Mouse (Mus musculus) heart, postnatal 0 days (tissue): ENCODE results near the gene Nod2.

Source experiments
- CTCF ChIP-seq: IDR thresholded peaks from 2 replicates; pipeline ENCODE4 v1.5.1; 2016; ENCODE audit warnings: antibody characterized with exemption, control low read depth, low read depth
- EP300 ChIP-seq: IDR thresholded peaks from 2 replicates; pipeline ENCODE4 v1.6.1; 2016; ENCODE audit warnings: antibody characterized with exemption, low read depth

DNA sequence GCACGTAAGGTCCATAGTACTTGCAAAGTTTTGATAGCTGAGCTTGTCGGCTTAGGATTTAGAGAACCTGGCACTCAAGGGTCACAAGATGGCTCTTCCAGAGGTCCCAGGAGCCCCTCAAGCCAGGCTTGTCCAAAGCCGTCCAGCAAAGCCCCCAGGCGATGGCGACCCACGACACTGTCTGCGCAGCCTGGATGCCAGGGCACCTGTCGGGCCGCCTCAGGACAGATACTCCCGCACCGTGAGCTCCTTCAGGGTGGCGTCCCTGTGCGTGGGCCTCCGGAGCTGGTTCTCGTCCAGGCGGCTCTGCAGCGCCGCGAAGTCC is 20.2 kb upstream of the Nod2 start:
- TF ChIP-seq CTCF (no peak), EP300 (no peak)
